Mouse (Mus musculus) forebrain, embryonic 14.5 days (tissue): ENCODE data around the gene Ecpas. TPM values are rescaled to one million over a fixed set of nuclear protein-coding genes. Genes with fewer than 3 reads are reported as not detected.
A peak's percentile ranks its signal among the peaks of the same experiment; 100 is the strongest.

Source experiments
- ATAC-seq: fragments of 200-750 bp; cut with Nextera tagmentation; 2 replicates; pipeline ENCODE4 v1.8.0; 2017; ENCODE audit warnings: mild to moderate bottlenecking, moderate library complexity
- DNase-seq: peaks from one replicate; pipeline ENCODE4 v3.0.0-alpha.2; 2015; ENCODE audit warnings: low spot score
- H3K27ac ChIP-seq: fragments of 300-500 bp; sonication (generic); 2 replicates; pipeline ENCODE4 v1.5.1; 2014; ENCODE audit warnings: low read depth, mild to moderate bottlenecking, control low read depth, low read length, moderate library complexity
- H3K27me3 ChIP-seq: fragments of 300-500 bp; sonication (generic); replicated peaks from 2 replicates; pipeline ENCODE4 v1.6.1; 2014; ENCODE audit warnings: low read length, control low read depth, mixed read lengths; ENCODE audit not compliant: control insufficient read depth, insufficient read depth
- H3K36me3 ChIP-seq: fragments of 300-500 bp; sonication (generic); 2 replicates; pipeline ENCODE4 v1.6.1; 2014; ENCODE audit warnings: low read length, control low read depth; ENCODE audit not compliant: control insufficient read depth, insufficient read depth
- H3K4me1 ChIP-seq: fragments of 300-500 bp; sonication (generic); 2 replicates; pipeline ENCODE4 v1.6.1; 2014; ENCODE audit warnings: antibody characterized with exemption, low read length, control low read depth; ENCODE audit not compliant: control insufficient read depth, insufficient read depth
- H3K4me2 ChIP-seq: fragments of 300-500 bp; sonication (generic); 2 replicates; pipeline ENCODE4 v1.6.1; 2014; ENCODE audit warnings: mild to moderate bottlenecking, control low read depth, low read length
- H3K4me3 ChIP-seq: fragments of 300-500 bp; sonication (generic); 2 replicates; pipeline ENCODE4 v1.5.1; 2014; ENCODE audit warnings: low read depth, low read length, control low read depth
- H3K9ac ChIP-seq: fragments of 300-500 bp; sonication (generic); 2 replicates; pipeline ENCODE4 v1.6.1; 2014; ENCODE audit warnings: mild to moderate bottlenecking, low read length, control low read depth, moderate library complexity
- H3K9me3 ChIP-seq: fragments of 300-500 bp; sonication (generic); replicated peaks from 2 replicates; pipeline ENCODE4 v1.6.1; 2016; ENCODE audit warnings: low read length, control low read depth, mixed read lengths; ENCODE audit not compliant: control insufficient read depth
- WGBS: fragments of 180-500 bp; shearing (Covaris S2); extraction: QIAGEN DNeasy Blood & Tissue Kit; methylation state at CpG from one replicate; pipeline ENCODE4 v1.1.7; 2014; 5-methylcytosine and 5-hydroxymethylcytosine counted together
- polyA plus RNA-seq: library from polyadenylated mRNA; unstranded; fragments of >200 nt; fragmentation: Nextera tagmentation; extraction: Ambion mirVana; gene quantifications from 2 replicates; pipeline ENCODE4 v1.2.1, GENCODE M21; 2014

Gene Ecpas
- polyA plus RNA-seq, 1 experiment from 2014 or later: 26.7 TPM

GRCm38 (mm10) chr4:58913336-58914026, 932 bp upstream of the Ecpas start:
- no peaks in the 10 kb centered on the region for H3K36me3 ChIP-seq
- ATAC-seq (no peak), DNase-seq (no peak)
- no peak overlapping the region for H3K4me3 ChIP-seq
- H3K4me2 ChIP-seq: peak overlapping the region; percentile 75
- H3K4me1 ChIP-seq: peaks cover 7% of the 10 kb centered on the region
- H3K27ac ChIP-seq: no peak overlapping the region
- no peak overlapping the region for H3K9ac ChIP-seq
- no peaks in the 10 kb centered on the region for H3K27me3 ChIP-seq
- 35% methylated on average over 3 of the region's 3 CpGs for WGBS
- H3K9me3 ChIP-seq: no peaks in the 10 kb centered on the region

- peak; percentile 71 for DNase-seq
- under 1% methylated on average over 93 of the region's 126 CpGs for WGBS
- Histone ChIP-seq H3K27me3 (no peaks in the 10 kb centered on the region), H3K9me3 (no peaks in the 10 kb centered on the region), H3K36me3 (no peaks in the 10 kb centered on the region), H3K4me3 (peak overlapping the region; percentile 88), H3K4me1 (peaks cover 7% of the 10 kb centered on the region), H3K4me2 (peak overlapping the region; percentile 75), H3K27ac (peak overlapping the region; percentile 97), H3K9ac (peak overlapping the region; percentile 94)
- peak; percentile 85 for ATAC-seq
These were observed 519 bp downstream of the Ecpas start for GRCm38 (mm10) chr4:58911831-58912628.

GRCm38 (mm10) chr4:58911069-58911830, 1.3 kb downstream of the Ecpas start:
- Histone ChIP-seq H3K4me3 (peak overlapping the region; percentile 88), H3K4me1 (peaks cover 7% of the 10 kb centered on the region), H3K27me3 (no peaks in the 10 kb centered on the region), H3K4me2 (peak overlapping the region; percentile 75), H3K9ac (peak overlapping the region; percentile 94), H3K9me3 (no peaks in the 10 kb centered on the region), H3K27ac (peak overlapping the region; percentile 97), H3K36me3 (no peaks in the 10 kb centered on the region)
- WGBS: under 1% methylated on average over 55 of the region's 56 CpGs
- DNase-seq (peak; percentile 79), ATAC-seq (peak; percentile 60)

GRCm38 (mm10) chr4:58910175-58911068, 2.1 kb downstream of the Ecpas start:
- ATAC-seq (no peak; the same call in 1 of the 2 replicates), DNase-seq (no peak)
- Histone ChIP-seq H3K4me1 (peaks cover 7% of the 10 kb centered on the region), H3K4me3 (peak overlapping the region; percentile 88), H3K27ac (no peak overlapping the region), H3K27me3 (no peaks in the 10 kb centered on the region), H3K9ac (peak overlapping the region; percentile 94), H3K9me3 (no peaks in the 10 kb centered on the region), H3K36me3 (no peaks in the 10 kb centered on the region), H3K4me2 (peak overlapping the region; percentile 75)
- 37% methylated on average over 16 of the region's 16 CpGs for WGBS

GRCm38 (mm10) chr4:58907453-58907852, 5.1 kb downstream of the Ecpas start:
- no peaks in the 10 kb centered on the region for H3K36me3 ChIP-seq
- H3K9me3 ChIP-seq: no peaks in the 10 kb centered on the region
- no peak overlapping the region for H3K4me2 ChIP-seq
- H3K4me1 ChIP-seq: peaks cover 7% of the 10 kb centered on the region
- no peak for ATAC-seq
- DNase-seq: no peak
- no peak overlapping the region for H3K4me3 ChIP-seq
- no peak overlapping the region for H3K27ac ChIP-seq
- 95% methylated on average over 1 of the region's 1 CpGs for WGBS
- no peaks in the 10 kb centered on the region for H3K27me3 ChIP-seq
- H3K9ac ChIP-seq: no peak overlapping the region

- no peak overlapping the region for H3K4me3 ChIP-seq
These were observed 14.2 kb downstream of the Ecpas start for GRCm38 (mm10) chr4:58898318-58898717.

GRCm38 (mm10) chr4:58897436-58897835, 15.1 kb downstream of the Ecpas start:
- Histone ChIP-seq H3K9me3 (no peaks in the 10 kb centered on the region), H3K27ac (no peak overlapping the region), H3K36me3 (no peaks in the 10 kb centered on the region), H3K9ac (no peak overlapping the region), H3K4me1 (no peaks in the 10 kb centered on the region), H3K4me3 (no peak overlapping the region), H3K27me3 (no peaks in the 10 kb centered on the region), H3K4me2 (no peak overlapping the region)
- WGBS: 76% methylated on average over 4 of the region's 4 CpGs
- no peak for ATAC-seq
- DNase-seq: no peak

More at GRCm38 (mm10) chr4:58898318-58898717, 14.2 kb downstream of the Ecpas start:
- Histone ChIP-seq H3K9ac (no peak overlapping the region), H3K27ac (no peak overlapping the region), H3K36me3 (no peaks in the 10 kb centered on the region), H3K4me1 (no peaks in the 10 kb centered on the region), H3K27me3 (no peaks in the 10 kb centered on the region), H3K4me2 (no peak overlapping the region), H3K9me3 (no peaks in the 10 kb centered on the region)
- no peak for ATAC-seq
- DNase-seq: no peak

GRCm38 (mm10) chr4:58894399-58894798, 18.1 kb downstream of the Ecpas start:
- Histone ChIP-seq H3K27me3 (no peaks in the 10 kb centered on the region), H3K27ac (no peak overlapping the region), H3K36me3 (no peaks in the 10 kb centered on the region), H3K4me3 (no peak overlapping the region), H3K4me2 (no peak overlapping the region), H3K9me3 (no peaks in the 10 kb centered on the region), H3K9ac (no peak overlapping the region), H3K4me1 (no peaks in the 10 kb centered on the region)
- no peak for ATAC-seq
- WGBS: 94% methylated on average over 7 of the region's 7 CpGs
- DNase-seq: no peak
